Mouse (Mus musculus) cerebellum, postnatal 25 days (tissue): Measurements from ENCODE around the gene 4930590J08Rik.
A peak's percentile ranks its signal among the peaks of the same experiment; 100 is the strongest.
"Not testable (repeated sequence)": the region's sequence is repeated elsewhere in the genome, so short reads cannot be mapped to it uniquely, and the experiment has no call there.

Source experiments
- DNase-seq, 2 experiments: peaks; one replicate each; pipeline ENCODE4 v3.0.0; 2021; ENCODE audit warnings: mixed read lengths in 2 of 2

4930590J08Rik gene

GRCm38 (mm10) chr6:91902509-91902908 lies at the start of gene 4930590J08Rik:
Gene 4930590J08Rik (plus strand): TSS chr6:91902809.
- DNase-seq: not testable (repeated sequence)

- no peak for DNase-seq
Observed at GRCm38 (mm10) chr6:91858339-91858738, 44.3 kb upstream of the 4930590J08Rik start.

GRCm38 (mm10) chr6:91862848-91863247 lies 39.8 kb upstream of the 4930590J08Rik start:
- no peak for DNase-seq

GRCm38 (mm10) chr6:91864595-91864994 lies 38.0 kb upstream of the 4930590J08Rik start:
- DNase-seq: no peak

- no peak for DNase-seq
Observed at GRCm38 (mm10) chr6:91865601-91866000, 37.0 kb upstream of the 4930590J08Rik start.

- no peak for DNase-seq
Observed at GRCm38 (mm10) chr6:91868091-91868490, 34.5 kb upstream of the 4930590J08Rik start.

- DNase-seq: no peak
Observed at GRCm38 (mm10) chr6:91872781-91873180, 29.8 kb upstream of the 4930590J08Rik start.

- peak; percentile 94 to 95 for DNase-seq
Observed at GRCm38 (mm10) chr6:91877885-91878651, 24.5 kb upstream of the 4930590J08Rik start, which contains the start of gene Ccdc174. Gene Ccdc174 (plus strand): TSS chr6:91878053.

GRCm38 (mm10) chr6:91883859-91884258 lies 18.8 kb upstream of the 4930590J08Rik start:
- no peak for DNase-seq

GRCm38 (mm10) chr6:91889255-91889906 lies 13.2 kb upstream of the 4930590J08Rik start:
- no peak for DNase-seq

GRCm38 (mm10) chr6:91890615-91891014 lies 12.0 kb upstream of the 4930590J08Rik start:
- no peak for DNase-seq

GRCm38 (mm10) chr6:91891776-91892175 lies 10.8 kb upstream of the 4930590J08Rik start:
- DNase-seq: no peak

- DNase-seq: no peak
Observed at GRCm38 (mm10) chr6:91896783-91897182, 5.8 kb upstream of the 4930590J08Rik start.

GRCm38 (mm10) chr6:91901505-91901904 lies 1.1 kb upstream of the 4930590J08Rik start:
- peak; percentile 76 to 85 for DNase-seq

- no peak for DNase-seq
Observed at GRCm38 (mm10) chr6:91914011-91914410, 11.4 kb downstream of the 4930590J08Rik start.

- DNase-seq: no peak
Observed at GRCm38 (mm10) chr6:91917286-91917685, 14.7 kb downstream of the 4930590J08Rik start.

- DNase-seq: no peak
Observed at GRCm38 (mm10) chr6:91917716-91918115, 15.1 kb downstream of the 4930590J08Rik start.

- DNase-seq: no peak
Observed at GRCm38 (mm10) chr6:91931231-91931630, 28.6 kb downstream of the 4930590J08Rik start.

GRCm38 (mm10) chr6:91938491-91938890 lies 35.9 kb downstream of the 4930590J08Rik start:
- DNase-seq: no peak

GRCm38 (mm10) chr6:91948426-91948825 lies 45.8 kb downstream of the 4930590J08Rik start:
- peak in 1 of 2 experiments; percentile 20 for DNase-seq

GRCm38 (mm10) chr6:91958015-91958414 lies 55.4 kb downstream of the 4930590J08Rik start:
- not testable (repeated sequence) for DNase-seq

- DNase-seq: no peak
Observed at GRCm38 (mm10) chr6:91960028-91960811, 57.6 kb downstream of the 4930590J08Rik start.

GRCm38 (mm10) chr6:91963429-91963828 lies 60.8 kb downstream of the 4930590J08Rik start:
- DNase-seq: no peak
